Mouse (Mus musculus): ENCODE data around the gene Cdh4.

DNA sequence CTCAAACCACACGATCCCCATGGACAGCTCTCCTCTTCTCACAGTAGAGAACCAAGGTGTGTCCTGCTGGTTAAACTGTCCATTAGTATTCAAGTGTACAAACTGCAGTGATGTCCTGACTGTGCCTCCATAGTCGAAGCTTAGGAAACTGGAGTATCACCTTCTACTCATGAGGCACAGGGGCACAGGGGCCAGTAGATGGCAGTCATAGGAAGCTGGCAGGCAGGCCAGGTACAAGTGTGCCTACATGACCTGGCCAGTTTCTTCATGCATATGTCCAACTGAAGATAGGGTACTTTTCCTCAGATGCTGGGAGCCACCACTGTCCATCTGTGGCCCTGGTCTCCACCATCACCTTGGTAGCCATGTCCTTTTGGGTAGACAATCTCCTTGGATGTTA, 472.0 kb downstream of the Cdh4 start:
- TF ChIP-seq POLR2A (IDR thresholded peaks at IDR 0.05; ENCODE audit: insufficient read length, low read depth) (no peak), POLR2AphosphoS2 (IDR thresholded peaks at IDR 0.05; ENCODE audit: insufficient read length, low read depth) (no peak), USF1 (IDR thresholded peaks at IDR 0.05; ENCODE audit: low read depth) (no peak), MYOD1 (IDR thresholded peaks at IDR 0.05; ENCODE audit: control insufficient read depth in 1 of 3, insufficient read length in 2 of 3, low read depth in 2 of 3) (no peak), MAX (IDR thresholded peaks at IDR 0.05; ENCODE audit: low read depth) (no peak), E2F4 (IDR thresholded peaks at IDR 0.05; ENCODE audit: insufficient read depth) (no peak), CEBPB (IDR thresholded peaks at IDR 0.05; ENCODE audit: insufficient read depth, poor library complexity, severe bottlenecking) (no peak), SRF (IDR thresholded peaks at IDR 0.05; ENCODE audit: control insufficient read depth, insufficient read length, low read depth) (no peak), MYOG (IDR thresholded peaks at IDR 0.05; ENCODE audit: control insufficient read depth in 1 of 3, insufficient read depth in 1 of 3, insufficient read length in 2 of 3, low read depth in 2 of 3) (no peak), TCF12 (IDR thresholded peaks at IDR 0.05; ENCODE audit: insufficient read depth, poor library complexity, severe bottlenecking) (no peak), REST (IDR thresholded peaks at IDR 0.05; ENCODE audit: insufficient read depth, insufficient read length) (no peak), TCF3 (IDR thresholded peaks at IDR 0.05; ENCODE audit: insufficient read length, low read depth) (no peak)

Data from myocyte (in vitro differentiated cells).